Mouse (Mus musculus): ENCODE measurements around the gene Gbgt1. TPM values are rescaled to one million over a fixed set of nuclear protein-coding genes. Genes with fewer than 3 reads are reported as not detected.

The Gbgt1 gene
- total and polyA plus RNA-seq, 3 experiments, result 0.11 TPM; not detected in 2

GRCm38 (mm10) chr2:28535650-28536049 lies 39.0 kb downstream of the Gbgt1 start:
- Histone ChIP-seq H3K9ac (ENCODE audit: control insufficient read depth, low read depth, low read length, poor library complexity, severe bottlenecking) (no peak overlapping the region), H3K27ac (ENCODE audit: control insufficient read depth, low read depth, low read length) (no peak overlapping the region), H3K4me1 (ENCODE audit: control insufficient read depth in 1 of 2, insufficient read depth in 2 of 2, low read length in 2 of 2) (no peaks in the 10 kb centered on the region; a peak in 1 of 4 replicates), H3K9me3 (replicated peaks; ENCODE audit: insufficient read depth, low read length) (no peaks in the 10 kb centered on the region), H3K27me3 (ENCODE audit: control insufficient read depth in 1 of 2, insufficient read depth in 2 of 2, low read length in 2 of 2) (no peaks in the 10 kb centered on the region), H3K36me3 (ENCODE audit: control insufficient read depth in 1 of 2, insufficient read depth in 2 of 2, low read length in 2 of 2) (no peaks in the 10 kb centered on the region), H3K79me2 (ENCODE audit: control insufficient read depth, insufficient read depth, low read length, poor library complexity) (no peaks in the 10 kb centered on the region), H3K4me3 (ENCODE audit: control insufficient read depth in 1 of 2, insufficient read depth in 1 of 2, low read depth in 2 of 2, low read length in 2 of 2) (no peak overlapping the region)
- DNase-seq (ENCODE audit: low read depth, low spot score), result no peak
- no peak for TF ChIP-seq ZMIZ1 (IDR thresholded peaks at IDR 0.05; ENCODE audit: low read depth, low read length)

DNA sequence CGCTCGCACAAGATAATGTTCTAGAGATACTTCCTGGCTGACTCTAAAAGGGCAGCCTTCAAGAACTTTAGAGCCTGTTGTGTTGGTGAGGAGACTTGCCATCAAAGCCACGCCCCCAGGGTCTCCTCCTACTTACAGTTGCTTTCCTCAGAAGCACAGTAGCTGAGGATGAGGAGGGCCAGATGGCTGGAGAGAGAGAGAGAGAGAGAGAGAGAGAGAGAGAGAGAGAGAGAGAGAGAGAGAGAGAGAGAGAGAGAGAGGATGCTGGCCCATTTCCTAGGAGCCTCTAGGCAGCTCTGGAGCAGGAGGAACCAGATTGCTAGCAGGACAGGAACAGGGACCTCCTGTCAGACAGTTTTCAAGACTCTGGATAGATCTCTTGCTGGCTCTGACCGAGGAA lies 39.5 kb downstream of the Gbgt1 start:
- no peak overlapping the region for H3K9ac ChIP-seq (ENCODE audit: control insufficient read depth, low read depth, low read length, poor library complexity, severe bottlenecking)
- H3K27me3 ChIP-seq (ENCODE audit: control insufficient read depth in 1 of 2, insufficient read depth in 2 of 2, low read length in 2 of 2), result no peaks in the 10 kb centered on the region
- H3K4me3 ChIP-seq (ENCODE audit: control insufficient read depth in 1 of 2, insufficient read depth in 1 of 2, low read depth in 2 of 2, low read length in 2 of 2), result no peak overlapping the region
- no peaks in the 10 kb centered on the region for H3K36me3 ChIP-seq (ENCODE audit: control insufficient read depth in 1 of 2, insufficient read depth in 2 of 2, low read length in 2 of 2)
- DNase-seq (ENCODE audit: low read depth, low spot score), result no peak
- H3K79me2 ChIP-seq (ENCODE audit: control insufficient read depth, insufficient read depth, low read length, poor library complexity), result no peaks in the 10 kb centered on the region
- H3K27ac ChIP-seq (ENCODE audit: control insufficient read depth, low read depth, low read length), result no peak overlapping the region
- no peak for TF ChIP-seq SIN3A (IDR thresholded peaks at IDR 0.05; ENCODE audit: low read length)
- TF ChIP-seq NRF1 (IDR thresholded peaks at IDR 0.05; ENCODE audit: insufficient read depth, low read depth, low read length, poor library complexity, severe bottlenecking), result no peak
- TF ChIP-seq NELFE (IDR thresholded peaks at IDR 0.05; ENCODE audit: low read depth, low read length), result no peak
- no peak for TF ChIP-seq SMC3 (IDR thresholded peaks at IDR 0.05; ENCODE audit: low read depth, low read length)
- TF ChIP-seq HCFC1 (IDR thresholded peaks at IDR 0.05; ENCODE audit: low read depth, low read length), result no peak
- TF ChIP-seq MYB (IDR thresholded peaks at IDR 0.05; ENCODE audit: low read depth, low read length), result no peak
- H3K9me3 ChIP-seq (replicated peaks; ENCODE audit: insufficient read depth, low read length), result no peaks in the 10 kb centered on the region
- H3K4me1 ChIP-seq (ENCODE audit: control insufficient read depth in 1 of 2, insufficient read depth in 2 of 2, low read length in 2 of 2), result no peaks in the 10 kb centered on the region; a peak in 1 of 4 replicates

DNA sequence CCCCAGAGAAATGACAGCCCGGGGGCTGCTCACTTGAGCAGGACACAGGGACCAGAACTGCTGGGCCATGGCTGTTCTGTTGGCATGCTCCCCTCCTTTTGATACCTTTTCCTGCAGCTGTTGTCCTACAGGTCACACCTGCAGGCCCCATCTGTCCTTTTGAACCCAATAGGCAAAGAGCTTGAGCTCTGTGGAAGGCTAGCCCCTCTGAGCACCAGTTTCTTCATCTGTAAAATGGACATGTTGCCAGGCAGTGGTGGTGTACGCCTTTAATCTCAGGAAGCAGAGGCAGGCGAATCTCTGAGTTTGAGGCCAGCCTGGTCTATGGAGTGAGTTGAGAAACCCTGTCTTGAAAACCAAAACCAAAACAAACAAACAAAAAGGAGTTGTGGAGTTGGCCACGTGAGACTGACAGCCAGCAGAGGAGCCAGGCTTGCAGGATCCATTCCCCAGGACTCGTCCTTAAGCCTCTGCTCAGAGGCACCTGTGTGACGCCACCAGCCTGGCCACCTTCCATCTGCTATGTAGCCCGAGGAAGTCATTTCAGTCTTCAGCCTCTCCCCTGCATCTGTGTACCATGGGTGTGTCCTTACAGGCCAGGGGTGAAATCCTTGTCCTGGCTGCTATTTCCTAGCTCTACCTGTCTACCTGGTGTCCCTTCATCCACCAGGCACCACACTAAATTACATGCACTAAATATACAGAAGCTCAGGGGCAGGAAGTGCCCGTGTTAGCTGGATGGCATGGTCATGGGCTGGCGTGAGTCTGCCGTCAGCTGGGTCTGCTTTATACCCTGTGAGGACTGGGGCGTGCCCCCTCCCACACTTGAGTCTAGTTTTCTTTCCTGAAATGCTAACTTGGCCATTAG lies 40.3 kb downstream of the Gbgt1 start:
- Histone ChIP-seq H3K27ac (ENCODE audit: control insufficient read depth, low read depth, low read length) (no peak overlapping the region), H3K27me3 (ENCODE audit: control insufficient read depth in 1 of 2, insufficient read depth in 2 of 2, low read length in 2 of 2) (no peaks in the 10 kb centered on the region), H3K36me3 (ENCODE audit: control insufficient read depth in 1 of 2, insufficient read depth in 2 of 2, low read length in 2 of 2) (no peaks in the 10 kb centered on the region), H3K9ac (ENCODE audit: control insufficient read depth, low read depth, low read length, poor library complexity, severe bottlenecking) (no peak overlapping the region), H3K79me2 (ENCODE audit: control insufficient read depth, insufficient read depth, low read length, poor library complexity) (no peaks in the 10 kb centered on the region), H3K4me1 (ENCODE audit: control insufficient read depth in 1 of 2, insufficient read depth in 2 of 2, low read length in 2 of 2) (no peaks in the 10 kb centered on the region; a peak in 1 of 4 replicates), H3K9me3 (replicated peaks; ENCODE audit: insufficient read depth, low read length) (no peaks in the 10 kb centered on the region), H3K4me3 (ENCODE audit: control insufficient read depth in 1 of 2, insufficient read depth in 1 of 2, low read depth in 2 of 2, low read length in 2 of 2) (no peak overlapping the region)
- DNase-seq (ENCODE audit: low read depth, low spot score), result no peak
- no peak for TF ChIP-seq UBTF (IDR thresholded peaks at IDR 0.05; ENCODE audit: borderline replicate concordance, insufficient read depth, low read depth, low read length)
- TF ChIP-seq ZMIZ1 (IDR thresholded peaks at IDR 0.05; ENCODE audit: low read depth, low read length), result no peak
- TF ChIP-seq SIN3A (IDR thresholded peaks at IDR 0.05; ENCODE audit: low read length), result no peak
- TF ChIP-seq E2F4 (IDR thresholded peaks at IDR 0.05; ENCODE audit: borderline replicate concordance, low read depth, low read length), result no peak

Measured in MEL (cell line).